Mouse (Mus musculus): ENCODE data around the gene Parvg.

DNA sequence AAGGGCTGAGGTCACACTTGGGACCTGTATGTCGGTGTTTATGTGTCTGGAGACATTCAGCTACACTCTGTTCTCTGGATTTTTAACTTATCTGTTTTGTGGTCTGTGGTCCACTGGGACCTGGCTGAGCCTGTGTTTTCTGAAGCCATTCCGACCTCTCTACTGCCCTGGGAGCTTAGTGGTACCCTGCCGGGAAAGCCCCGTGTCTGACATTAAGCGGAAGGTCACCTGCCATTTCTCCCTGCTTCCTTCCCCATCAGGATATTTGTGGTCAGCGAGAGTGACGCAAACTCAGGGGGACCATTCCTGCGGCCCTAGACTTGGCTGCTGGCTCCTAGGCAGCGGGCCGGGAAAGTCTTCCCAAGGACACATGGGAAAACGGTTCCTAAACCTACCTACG lies 30.2 kb upstream of the Parvg start:
- TF ChIP-seq POLR2A (IDR thresholded peaks at IDR 0.05; ENCODE audit: borderline replicate concordance, low read depth, low read length) (no peak), CTCF (IDR thresholded peaks at IDR 0.05; ENCODE audit: low read depth, low read length) (no peak)

Measured in bone marrow macrophage, adult 2 months (primary cell).